Mouse (Mus musculus): Measurements from ENCODE around the gene Chsy1. TPM values are rescaled to one million over a fixed set of nuclear protein-coding genes. Genes with fewer than 3 reads are reported as not detected.

Chsy1 gene
- polyA plus RNA-seq, 1 experiment from 2014 or later: 6.1 TPM

- peaks cover 4% of the 10 kb centered on the region; the same call in 1 of the 2 replicates for H3K4me1 ChIP-seq (replicated peaks; ENCODE audit: control insufficient read depth, insufficient read depth)
- WGBS: 32% methylated on average over 4 of the region's 4 CpGs
- no peak for TF ChIP-seq CTCF (IDR thresholded peaks at IDR 0.05; ENCODE audit: low read depth)
- TF ChIP-seq EP300 (optimal IDR thresholded peaks at IDR 0.05): no peak
- ATAC-seq (ENCODE audit: low FRiP score, low TSS enrichment) (no peak), DNase-seq (ENCODE audit: low spot score) (no peak)
- no peaks in the 10 kb centered on the region for H3K36me3 ChIP-seq (ENCODE audit: control insufficient read depth, insufficient read depth, low read length)
- no peaks in the 10 kb centered on the region for H3K9me3 ChIP-seq (ENCODE audit: control insufficient read depth, low read length)
- H3K4me3 ChIP-seq (ENCODE audit: low read depth, low read length): no peak overlapping the region
- no peaks in the 10 kb centered on the region for H3K27me3 ChIP-seq (ENCODE audit: control insufficient read depth, insufficient read depth, low read length)
- H3K4me2 ChIP-seq (replicated peaks; ENCODE audit: low read depth): no peak overlapping the region
- H3K9ac ChIP-seq (ENCODE audit: low read length): no peak overlapping the region
- no peak overlapping the region for H3K27ac ChIP-seq (replicated peaks)
These were observed 29.0 kb downstream of the Chsy1 start for GRCm38 (mm10) chr7:66138301-66138700.

GRCm38 (mm10) chr7:66138878-66139277, 29.6 kb downstream of the Chsy1 start:
- no peak overlapping the region for H3K9ac ChIP-seq (ENCODE audit: low read length)
- no peak overlapping the region for H3K4me2 ChIP-seq (replicated peaks; ENCODE audit: low read depth)
- DNase-seq (ENCODE audit: low spot score) (no peak), ATAC-seq (ENCODE audit: low FRiP score, low TSS enrichment) (no peak)
- 82% methylated on average over 5 of the region's 5 CpGs for WGBS
- H3K9me3 ChIP-seq (ENCODE audit: control insufficient read depth, low read length): no peaks in the 10 kb centered on the region
- no peak overlapping the region for H3K27ac ChIP-seq (replicated peaks)
- TF ChIP-seq CTCF (IDR thresholded peaks at IDR 0.05; ENCODE audit: low read depth) (no peak), EP300 (optimal IDR thresholded peaks at IDR 0.05) (no peak)
- no peak overlapping the region for H3K4me3 ChIP-seq (ENCODE audit: low read depth, low read length)
- H3K4me1 ChIP-seq (replicated peaks; ENCODE audit: control insufficient read depth, insufficient read depth): peaks cover 4% of the 10 kb centered on the region; the same call in 1 of the 2 replicates
- H3K27me3 ChIP-seq (ENCODE audit: control insufficient read depth, insufficient read depth, low read length): no peaks in the 10 kb centered on the region
- no peaks in the 10 kb centered on the region for H3K36me3 ChIP-seq (ENCODE audit: control insufficient read depth, insufficient read depth, low read length)

- Histone ChIP-seq H3K27me3 (ENCODE audit: control insufficient read depth, insufficient read depth, low read length) (no peaks in the 10 kb centered on the region), H3K9ac (ENCODE audit: low read length) (no peak overlapping the region), H3K4me3 (ENCODE audit: low read depth, low read length) (no peak overlapping the region), H3K36me3 (ENCODE audit: control insufficient read depth, insufficient read depth, low read length) (no peaks in the 10 kb centered on the region), H3K4me2 (replicated peaks; ENCODE audit: low read depth) (no peak overlapping the region), H3K4me1 (replicated peaks; ENCODE audit: control insufficient read depth, insufficient read depth) (peaks cover 4% of the 10 kb centered on the region; the same call in 1 of the 2 replicates), H3K27ac (replicated peaks) (no peak overlapping the region; the same call in 1 of the 2 replicates), H3K9me3 (ENCODE audit: control insufficient read depth, low read length) (no peaks in the 10 kb centered on the region)
- no peak for ATAC-seq (ENCODE audit: low FRiP score, low TSS enrichment)
- DNase-seq (ENCODE audit: low spot score): no peak
- no peak for TF ChIP-seq CTCF (IDR thresholded peaks at IDR 0.05; ENCODE audit: low read depth)
- no peak for TF ChIP-seq EP300 (optimal IDR thresholded peaks at IDR 0.05)
- WGBS: 49% methylated on average over 3 of the region's 3 CpGs
These were observed 30.8 kb downstream of the Chsy1 start for GRCm38 (mm10) chr7:66140095-66140494.

GRCm38 (mm10) chr7:66140923-66141570, 31.7 kb downstream of the Chsy1 start:
- WGBS: 38% methylated on average over 4 of the region's 4 CpGs
- no peak overlapping the region for H3K4me2 ChIP-seq (replicated peaks; ENCODE audit: low read depth)
- 0 out of 2 replicates have a peak, but pooled peaks cover 2% of the 10 kb centered on the region for H3K4me1 ChIP-seq (replicated peaks; ENCODE audit: control insufficient read depth, insufficient read depth)

GRCm38 (mm10) chr7:66142514-66142913, 33.2 kb downstream of the Chsy1 start:
- no peaks in the 10 kb centered on the region for H3K27me3 ChIP-seq (ENCODE audit: control insufficient read depth, insufficient read depth, low read length)
- WGBS: 86% methylated on average over 7 of the region's 7 CpGs
- DNase-seq (ENCODE audit: low spot score) (no peak), ATAC-seq (ENCODE audit: low FRiP score, low TSS enrichment) (no peak)
- no peak for TF ChIP-seq CTCF (IDR thresholded peaks at IDR 0.05; ENCODE audit: low read depth)
- no peak for TF ChIP-seq EP300 (optimal IDR thresholded peaks at IDR 0.05)
- H3K36me3 ChIP-seq (ENCODE audit: control insufficient read depth, insufficient read depth, low read length): no peaks in the 10 kb centered on the region
- no peak overlapping the region for H3K4me3 ChIP-seq (ENCODE audit: low read depth, low read length)
- no peaks in the 10 kb centered on the region for H3K9me3 ChIP-seq (ENCODE audit: control insufficient read depth, low read length)
- H3K4me1 ChIP-seq (replicated peaks; ENCODE audit: control insufficient read depth, insufficient read depth): 0 out of 2 replicates have a peak, but pooled peaks cover 2% of the 10 kb centered on the region
- H3K27ac ChIP-seq (replicated peaks): no peak overlapping the region
- H3K4me2 ChIP-seq (replicated peaks; ENCODE audit: low read depth): no peak overlapping the region
- no peak overlapping the region for H3K9ac ChIP-seq (ENCODE audit: low read length)

More at GRCm38 (mm10) chr7:66140923-66141570, 31.7 kb downstream of the Chsy1 start:
- Histone ChIP-seq H3K9me3 (ENCODE audit: control insufficient read depth, low read length) (no peaks in the 10 kb centered on the region), H3K27ac (replicated peaks) (peak overlapping the region; percentile 30; the same call in 1 of the 2 replicates), H3K36me3 (ENCODE audit: control insufficient read depth, insufficient read depth, low read length) (no peaks in the 10 kb centered on the region), H3K4me3 (ENCODE audit: low read depth, low read length) (no peak overlapping the region), H3K9ac (ENCODE audit: low read length) (no peak overlapping the region), H3K27me3 (ENCODE audit: control insufficient read depth, insufficient read depth, low read length) (no peaks in the 10 kb centered on the region)
- TF ChIP-seq CTCF (IDR thresholded peaks at IDR 0.05; ENCODE audit: low read depth) (no peak), EP300 (optimal IDR thresholded peaks at IDR 0.05) (no peak)
- DNase-seq (ENCODE audit: low spot score) (no peak), ATAC-seq (ENCODE audit: low FRiP score, low TSS enrichment) (no peak)

- Histone ChIP-seq H3K36me3 (ENCODE audit: control insufficient read depth, insufficient read depth, low read length) (no peaks in the 10 kb centered on the region), H3K9me3 (ENCODE audit: control insufficient read depth, low read length) (no peaks in the 10 kb centered on the region), H3K27me3 (ENCODE audit: control insufficient read depth, insufficient read depth, low read length) (no peaks in the 10 kb centered on the region), H3K27ac (replicated peaks) (no peak overlapping the region), H3K4me1 (replicated peaks; ENCODE audit: control insufficient read depth, insufficient read depth) (0 out of 2 replicates have a peak, but pooled peaks cover 2% of the 10 kb centered on the region), H3K4me2 (replicated peaks; ENCODE audit: low read depth) (no peak overlapping the region), H3K4me3 (ENCODE audit: low read depth, low read length) (no peak overlapping the region), H3K9ac (ENCODE audit: low read length) (no peak overlapping the region)
- ATAC-seq (ENCODE audit: low FRiP score, low TSS enrichment): peak; percentile 57; the same call in 1 of the 2 replicates
- TF ChIP-seq CTCF (IDR thresholded peaks at IDR 0.05; ENCODE audit: low read depth): no peak
- TF ChIP-seq EP300 (optimal IDR thresholded peaks at IDR 0.05): no peak
- DNase-seq (ENCODE audit: low spot score): no peak
- WGBS: 84% methylated on average over 2 of the region's 2 CpGs
These were observed 35.2 kb downstream of the Chsy1 start for GRCm38 (mm10) chr7:66144543-66144942.

All from stomach, postnatal 0 days (tissue).